Mouse (Mus musculus) adrenal gland (tissue): ENCODE measurements around the gene Lman2.

Source experiments
- intact Hi-C: fragments of 180-260 bp; cut with DNase I; formaldehyde crosslinking; loops from one replicate; pipeline ENCODE4 v1.15.1; 2025

Gene Lman2

GRCm38 (mm10) chr13:55328641-55329040, 33.9 kb downstream of the Lman2 start:
- intact Hi-C loops, result loop anchor here (5.0 kb wide), 1 partner anchor 34 kb away; the partner anchor contains the start of gene Lman2

- intact Hi-C loops, result loop anchor here (5.0 kb wide), 1 partner anchor 34 kb away; the partner anchor contains the start of gene Lman2
Observed at GRCm38 (mm10) chr13:55328171-55328570, 34.4 kb downstream of the Lman2 start.

GRCm38 (mm10) chr13:55327633-55328032, 35.0 kb downstream of the Lman2 start:
- intact Hi-C loops, result loop anchor here (5.0 kb wide), 1 partner anchor 35 kb away; the partner anchor contains the start of gene Lman2

GRCm38 (mm10) chr13:55327169-55327568, 35.4 kb downstream of the Lman2 start:
- intact Hi-C loops, result loop anchor here (5.0 kb wide), 1 partner anchor 35 kb away; the partner anchor contains the start of gene Lman2

- intact Hi-C loops, result loop anchor here (5.0 kb wide), 1 partner anchor 37 kb away; the partner anchor contains the start of gene Lman2
Observed at GRCm38 (mm10) chr13:55325596-55325995, 37.0 kb downstream of the Lman2 start.

- intact Hi-C loops, result no loop called here
Observed at GRCm38 (mm10) chr13:55322130-55322825, 40.3 kb downstream of the Lman2 start.

GRCm38 (mm10) chr13:55321434-55322129, 41.0 kb downstream of the Lman2 start, which contains the start of gene Rab24:
TSS of gene Rab24 (minus strand) at chr13:55321946.
- intact Hi-C loops, result no loop called here

GRCm38 (mm10) chr13:55319931-55320533, 42.6 kb downstream of the Lman2 start, which contains the start of gene Prelid1:
TSS of gene Prelid1 (plus strand) at chr13:55320500.
- intact Hi-C loops, result no loop called here

- intact Hi-C loops, result no loop called here
Observed at GRCm38 (mm10) chr13:55318351-55318750, 44.2 kb downstream of the Lman2 start.

- intact Hi-C loops, result loop anchor here (5.0 kb wide), 1 partner anchor 38 kb away; no protein-coding TSS in a partner anchor
Observed at GRCm38 (mm10) chr13:55314891-55315412, 47.6 kb downstream of the Lman2 start.

GRCm38 (mm10) chr13:55313051-55313450, 49.5 kb downstream of the Lman2 start:
- intact Hi-C loops, result loop anchor here (5.0 kb wide), 1 partner anchor 36 kb away; no protein-coding TSS in a partner anchor

- intact Hi-C loops, result loop anchor here (5.0 kb wide), 1 partner anchor 35 kb away; no protein-coding TSS in a partner anchor
Observed at GRCm38 (mm10) chr13:55312028-55312630, 50.5 kb downstream of the Lman2 start.

GRCm38 (mm10) chr13:55300913-55301312, 61.7 kb downstream of the Lman2 start:
- intact Hi-C loops, result no loop called here

GRCm38 (mm10) chr13:55296760-55297159, 65.8 kb downstream of the Lman2 start:
- intact Hi-C loops, result loop anchor here (5.0 kb wide), 1 partner anchor 74 kb away; no protein-coding TSS in a partner anchor
